26 mouse cellular contexts compared by ENCODE assay signal in genomic region chr1:37409647-37410046, GRCm38 (mm10). TPM values are rescaled to one million over a fixed set of nuclear protein-coding genes. Genes with fewer than 3 reads are reported as not detected.
DNase-seq lines count a peak whose midpoint lies in the region; ATAC-seq and TF ChIP-seq lines count a peak whose summit lies in the region.
"Had no signal": no experiment of that assay in that cellular context is flagged by ENCODE, and none has a peak within 500 bp of the region (broad histone marks: within the 10 kb centered on the region; RNA-seq: fewer than 3 reads in every experiment).

No protein-coding gene starts in this region.

- H3K4me1 ChIP-seq in cerebellum, adult 2 months (ENCODE audit: control insufficient read depth, insufficient read depth, low read length): peaks cover 13% of the 10 kb centered on the region
- H3K4me1 ChIP-seq: embryonic facial prominence, embryonic 10.5 days; embryonic facial prominence, embryonic 15.5 days; forebrain, embryonic 12.5 days; kidney, embryonic 15.5 days; midbrain, embryonic 12.5 days; neural tube, embryonic 13.5 days had no signal

- DNase-seq in cerebellum, adult 2 months: peak in 1 of 2 experiments; percentile 39
- no peak for DNase-seq in cerebellum, adult 18-20 months
- DNase-seq in ES-CJ7 (ENCODE audit: low read depth, low spot score) (peak; percentile 63), MN1 (ENCODE audit: low spot score) (peak; percentile 77)
- no peak for DNase-seq in spleen, postnatal 4 days (ENCODE audit: low spot score in 2 of 2)
- DNase-seq in left cerebral cortex, adult 8-10 months (ENCODE audit: low spot score in 2 of 2): no peak
- DNase-seq: adrenal gland, postnatal 10 days; cerebellum, postnatal 14 days; gastrocnemius, postnatal 10 days; kidney, adult 18-20 months; kidney, postnatal 25 days; left cerebral cortex, postnatal 4 days; lung, adult 2 months; lung, postnatal 10 days had no signal

- no peak overlapping the region for H3K4me3 ChIP-seq in cerebellum, adult 2 months (replicated peaks; ENCODE audit: insufficient read depth, low read depth, low read length)
- H3K4me3 ChIP-seq: embryonic facial prominence, embryonic 10.5 days; embryonic facial prominence, embryonic 15.5 days; forebrain, embryonic 12.5 days; heart, embryonic 15.5 days; kidney, embryonic 15.5 days; liver, embryonic 12.5 days; midbrain, embryonic 12.5 days; neural tube, embryonic 13.5 days had no signal

- no peak for TF ChIP-seq CTCF in cerebellum, adult 2 months (IDR thresholded peaks at IDR 0.05; ENCODE audit: borderline replicate concordance, insufficient read depth, low read depth, low read length)

- no peaks in the 10 kb centered on the region for H3K27me3 ChIP-seq in cerebellum, adult 2 months (ENCODE audit: control insufficient read depth, insufficient read depth, low read length)
- H3K27me3 ChIP-seq: embryonic facial prominence, embryonic 15.5 days; forebrain, embryonic 12.5 days; heart, embryonic 15.5 days; kidney, embryonic 15.5 days; liver, embryonic 12.5 days; midbrain, embryonic 12.5 days; neural tube, embryonic 13.5 days had no signal

- no peak for TF ChIP-seq POLR2A in cerebellum, adult 2 months (IDR thresholded peaks at IDR 0.05; ENCODE audit: borderline replicate concordance, insufficient read depth, low read length)

- peak overlapping the region; percentile 51; the same call in 1 of the 2 replicates for H3K27ac ChIP-seq in cerebellum, adult 2 months (ENCODE audit: insufficient read depth, low read length)
- H3K27ac ChIP-seq: embryonic facial prominence, embryonic 10.5 days; embryonic facial prominence, embryonic 15.5 days; forebrain, embryonic 12.5 days; heart, embryonic 15.5 days; kidney, embryonic 15.5 days; liver, embryonic 12.5 days; macrophage; midbrain, embryonic 12.5 days; neural tube, embryonic 13.5 days had no signal

- peak; percentile 83 for ATAC-seq in megakaryocyte progenitor cell, adult 5-6 weeks (replicated peaks; ENCODE audit: poor library complexity)
- ATAC-seq: CD4-positive, CD25-positive, alpha-beta regulatory T cell, adult 4 months; hindbrain, embryonic 16.5 days; liver, embryonic 12.5 days had no signal

RNA-seq across cellular contexts. Expression of gene Coa5, which starts 20.3 kb away (rescaled TPM):
- polyA plus RNA-seq in cerebellum, adult 2 months (2012; rRNA removed): 50.3 and 53.0 TPM in 2 replicates
- total RNA-seq in megakaryocyte progenitor cell, adult 5-6 weeks (2015): 84.4 and 88.5 TPM in 2 replicates
- 61.6 and 68.1 TPM in 2 replicates for total RNA-seq in megakaryocyte progenitor cell, adult 5-6 weeks (2017)
- 10 to 100 TPM; 63.5 to 76.8 (median 70.0) TPM for total RNA-seq in left cerebral cortex, adult 8-10 months (2022)

RNA-seq across cellular contexts. Expression of gene Unc50, which starts 20.3 kb away (rescaled TPM):
- polyA plus RNA-seq in cerebellum, adult 2 months (2012; rRNA removed): 96.5 and 105 TPM in 2 replicates
- 79.2 and 90.5 TPM in 2 replicates for total RNA-seq in megakaryocyte progenitor cell, adult 5-6 weeks (2015)
- 51.2 and 55.2 TPM in 2 replicates for total RNA-seq in megakaryocyte progenitor cell, adult 5-6 weeks (2017)
- total RNA-seq in left cerebral cortex, adult 8-10 months (2022): 10 to 100 TPM; 52.7 to 71.7 (median 57.1) TPM

Comparison
In these comparisons a context has a peak if more than half of its experiments do, and no peak if none do; other contexts are left out.
1. DNase-seq: peak in ES-CJ7 (single experiment) and MN1 (single experiment); none in cerebellum, adult 18-20 months (0 of 2), spleen, postnatal 4 days (0 of 2) and left cerebral cortex, adult 8-10 months (0 of 2).